Mouse (Mus musculus) neural tube, embryonic 15.5 days (tissue): Measurements from ENCODE around the gene Bmpr2. TPM values are rescaled to one million over a fixed set of nuclear protein-coding genes. Genes with fewer than 3 reads are reported as not detected.
A peak's percentile ranks its signal among the peaks of the same experiment; 100 is the strongest.

ENCODE experiments used
- ATAC-seq: fragments of 200-750 bp; cut with Nextera tagmentation; 2 replicates; pipeline ENCODE4 v1.8.0; 2017; ENCODE audit warnings: mild to moderate bottlenecking, moderate TSS enrichment, moderate library complexity; ENCODE audit not compliant: low FRiP score
- H3K27ac ChIP-seq: fragments of 300-500 bp; sonication (generic); replicated peaks from 2 replicates; pipeline ENCODE4 v1.5.1; 2015; ENCODE audit warnings: mild to moderate bottlenecking, inconsistent platforms
- H3K27me3 ChIP-seq: fragments of 300-500 bp; sonication (generic); replicated peaks from 2 replicates; pipeline ENCODE4 v1.6.1; 2015; ENCODE audit warnings: inconsistent platforms
- H3K36me3 ChIP-seq: fragments of 300-500 bp; sonication (generic); 2 replicates; pipeline ENCODE4 v1.6.1; 2015; ENCODE audit warnings: inconsistent platforms
- H3K4me1 ChIP-seq: fragments of 300-500 bp; sonication (generic); 2 replicates; pipeline ENCODE4 v1.6.1; 2015; ENCODE audit warnings: inconsistent platforms
- H3K4me2 ChIP-seq: fragments of 300-500 bp; sonication (generic); 2 replicates; pipeline ENCODE4 v1.6.1; 2015; ENCODE audit warnings: inconsistent platforms, mild to moderate bottlenecking, moderate library complexity
- H3K4me3 ChIP-seq: fragments of 300-500 bp; sonication (generic); replicated peaks from 2 replicates; pipeline ENCODE4 v1.5.1; 2015; ENCODE audit warnings: mild to moderate bottlenecking, inconsistent platforms
- H3K9ac ChIP-seq: fragments of 300-500 bp; sonication (generic); replicated peaks from 2 replicates; pipeline ENCODE4 v1.6.1; 2015; ENCODE audit warnings: mild to moderate bottlenecking, inconsistent platforms
- H3K9me3 ChIP-seq: fragments of 300-500 bp; sonication (generic); replicated peaks from 2 replicates; pipeline ENCODE4 v1.6.1; 2016; ENCODE audit warnings: inconsistent platforms
- WGBS: fragments of 180-500 bp; shearing (Covaris S2); methylation state at CpG from one replicate; pipeline ENCODE4 v1.1.7; 2015; ENCODE audit warnings: mixed read lengths; 5-methylcytosine and 5-hydroxymethylcytosine counted together
- polyA plus RNA-seq: library from polyadenylated mRNA; unstranded; fragments of >200 nt; fragmentation: Nextera tagmentation; extraction: Ambion mirVana; gene quantifications from 2 replicates; pipeline ENCODE4 v1.2.1, GENCODE M21; 2015

Bmpr2 gene
- polyA plus RNA-seq, 1 experiment from 2014 or later = 10.5 TPM

DNA sequence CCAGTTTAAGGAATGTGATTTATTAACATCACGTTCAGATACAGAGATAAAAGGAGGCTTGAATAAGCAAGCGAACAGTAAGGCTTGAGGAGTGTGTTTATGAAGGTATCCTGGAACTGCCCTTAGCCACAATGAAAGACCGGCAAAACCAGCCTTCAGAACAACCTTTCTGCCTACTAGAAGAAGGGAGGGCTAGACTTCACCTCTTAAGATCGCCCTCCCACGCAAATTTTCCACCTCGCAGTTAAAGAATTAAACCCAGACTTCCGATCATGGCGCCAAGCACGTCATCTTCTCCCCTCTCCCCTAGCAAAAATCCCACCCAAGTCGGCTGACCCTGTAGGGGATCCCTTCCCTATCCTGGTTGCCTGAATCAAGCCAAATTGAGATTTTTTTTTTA lies 992 bp upstream of the Bmpr2 start:
- ATAC-seq = peak; percentile 2; the same call in 1 of the 2 replicates
- peak overlapping the region; percentile 99 for H3K27ac ChIP-seq
- H3K4me3 ChIP-seq = peak overlapping the region; percentile 99
- no peaks in the 10 kb centered on the region for H3K36me3 ChIP-seq
- under 1% methylated on average over 10 of the region's 10 CpGs for WGBS
- H3K4me1 ChIP-seq = peaks cover 10% of the 10 kb centered on the region; the same call in 1 of the 2 replicates
- H3K4me2 ChIP-seq = peak overlapping the region; percentile 78
- H3K27me3 ChIP-seq = no peaks in the 10 kb centered on the region
- H3K9me3 ChIP-seq = no peaks in the 10 kb centered on the region
- H3K9ac ChIP-seq = peak overlapping the region; percentile 85

DNA sequence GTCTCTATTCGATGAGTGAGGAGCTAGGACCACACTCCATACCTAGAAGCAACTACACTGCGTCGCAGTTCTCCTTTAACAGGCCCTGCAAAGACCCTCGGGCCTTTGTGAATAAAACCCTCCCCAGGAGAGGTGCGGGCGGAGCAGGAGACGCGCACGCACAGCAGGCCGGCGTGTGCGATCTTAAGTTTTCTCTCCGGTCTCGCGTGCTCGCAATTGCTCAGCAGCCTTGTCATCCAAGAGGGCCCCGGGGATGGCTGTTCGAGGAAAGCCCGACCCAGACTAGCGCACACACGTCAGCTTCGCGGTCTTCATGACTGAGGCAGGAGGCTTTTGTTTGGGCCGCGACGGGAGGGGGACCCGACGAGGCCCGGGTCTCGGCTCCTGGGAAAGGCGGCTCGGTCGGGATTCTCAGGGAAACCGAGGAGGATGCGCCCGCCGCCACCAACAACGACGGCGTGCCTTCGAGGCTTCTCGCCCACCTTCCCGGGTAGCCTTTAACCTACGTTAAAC lies 493 bp upstream of the Bmpr2 start:
- H3K27me3 ChIP-seq = no peaks in the 10 kb centered on the region
- H3K4me1 ChIP-seq = peaks cover 11% of the 10 kb centered on the region
- no peaks in the 10 kb centered on the region for H3K36me3 ChIP-seq
- under 1% methylated on average over 44 of the region's 44 CpGs for WGBS
- H3K4me3 ChIP-seq = peak overlapping the region; percentile 99
- peak overlapping the region; percentile 99 for H3K27ac ChIP-seq
- ATAC-seq = peak; percentile 75
- peak overlapping the region; percentile 78 for H3K4me2 ChIP-seq
- H3K9me3 ChIP-seq = no peaks in the 10 kb centered on the region
- H3K9ac ChIP-seq = peak overlapping the region; percentile 85

DNA sequence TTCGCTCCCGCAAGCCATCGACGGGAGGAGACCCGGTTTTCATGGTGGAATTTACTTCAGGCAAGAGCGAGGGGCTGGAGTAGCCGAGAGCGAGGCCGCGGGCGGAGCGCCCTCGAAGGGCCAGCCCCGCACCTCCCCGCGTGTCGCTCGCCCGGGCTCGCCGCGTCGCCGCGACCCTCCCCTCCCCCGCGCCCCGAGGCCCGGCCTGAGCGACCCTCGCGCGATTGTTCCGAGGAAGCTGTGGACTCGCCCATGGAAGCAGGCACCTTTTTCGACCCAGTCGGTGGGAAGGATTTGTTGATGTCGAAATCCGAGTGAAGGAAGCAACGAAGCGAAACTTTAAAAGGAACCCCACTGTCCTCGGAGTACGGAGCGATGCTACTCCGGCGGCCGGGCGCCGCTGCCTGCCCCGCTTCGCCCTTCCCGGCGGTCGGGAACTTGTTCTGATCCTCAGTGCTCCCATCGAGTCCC lies 616 bp downstream of the Bmpr2 start:
- Histone ChIP-seq H3K4me3 (peak overlapping the region; percentile 99), H3K9me3 (no peaks in the 10 kb centered on the region), H3K36me3 (no peaks in the 10 kb centered on the region), H3K27ac (peak overlapping the region; percentile 99), H3K9ac (peak overlapping the region; percentile 94), H3K27me3 (no peaks in the 10 kb centered on the region), H3K4me1 (peaks cover 17% of the 10 kb centered on the region), H3K4me2 (peak overlapping the region; percentile 78)
- 0% methylated on average over 50 of the region's 55 CpGs for WGBS
- ATAC-seq = peak; percentile 69

- H3K4me1 ChIP-seq = peaks cover 20% of the 10 kb centered on the region
- no peak for ATAC-seq
- peak overlapping the region; percentile 99 for H3K27ac ChIP-seq
- H3K27me3 ChIP-seq = no peaks in the 10 kb centered on the region
- no peaks in the 10 kb centered on the region for H3K9me3 ChIP-seq
- peak overlapping the region; percentile 94 for H3K9ac ChIP-seq
- H3K4me3 ChIP-seq = peak overlapping the region; percentile 99
- H3K36me3 ChIP-seq = no peaks in the 10 kb centered on the region
- H3K4me2 ChIP-seq = peak overlapping the region; percentile 78
- under 1% methylated on average over 27 of the region's 27 CpGs for WGBS
These were observed 1.3 kb downstream of the Bmpr2 start for GRCm38 (mm10) chr1:59764407-59764971.

DNA sequence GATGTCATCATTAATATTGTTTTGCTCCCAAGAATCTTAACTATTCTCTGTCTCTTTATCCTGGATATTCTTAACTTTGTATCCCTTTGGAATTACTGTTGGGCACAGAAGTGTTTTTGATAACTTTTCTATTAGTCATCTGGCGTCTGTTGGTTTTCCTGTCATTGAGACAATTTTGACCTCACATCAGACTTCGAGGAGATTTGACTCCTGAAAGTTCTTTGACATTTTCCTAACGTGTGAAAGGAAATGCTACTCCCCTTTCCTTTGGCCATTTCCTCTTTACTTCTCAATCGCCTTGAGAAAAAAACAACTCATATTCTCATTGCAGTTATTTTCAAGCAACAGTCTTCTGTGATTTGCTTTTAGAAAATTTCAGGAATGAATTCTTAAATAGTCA lies 2.1 kb downstream of the Bmpr2 start:
- no peaks in the 10 kb centered on the region for H3K27me3 ChIP-seq
- H3K27ac ChIP-seq = no peak overlapping the region
- peak overlapping the region; percentile 78 for H3K4me2 ChIP-seq
- no peak for ATAC-seq
- 3% methylated on average over 4 of the region's 4 CpGs for WGBS
- peak overlapping the region; percentile 42 for H3K4me3 ChIP-seq
- H3K9me3 ChIP-seq = no peaks in the 10 kb centered on the region
- H3K4me1 ChIP-seq = peaks cover 26% of the 10 kb centered on the region
- no peaks in the 10 kb centered on the region for H3K36me3 ChIP-seq
- no peak overlapping the region for H3K9ac ChIP-seq

DNA sequence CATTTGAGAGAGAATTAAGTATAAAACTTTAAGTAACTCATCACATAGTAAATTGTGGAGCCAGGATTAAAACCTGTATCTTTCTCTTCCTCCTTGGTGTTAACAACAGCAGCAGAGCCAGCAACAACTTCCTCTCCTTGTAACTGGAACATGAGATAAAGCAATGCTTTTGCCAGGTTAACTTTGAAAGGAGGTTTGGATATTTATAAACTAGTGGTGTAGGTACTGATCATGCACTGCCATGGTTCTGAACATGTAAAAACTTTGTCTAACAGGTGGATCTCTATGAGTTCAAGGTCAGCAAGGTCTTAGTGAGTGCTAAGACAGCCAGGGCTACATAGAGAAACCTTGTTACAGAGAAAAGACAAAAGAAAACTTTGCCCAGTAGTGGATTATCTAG lies 3.4 kb downstream of the Bmpr2 start:
- ATAC-seq = no peak
- no peaks in the 10 kb centered on the region for H3K9me3 ChIP-seq

GRCm38 (mm10) chr1:59771871-59772270 lies 8.7 kb downstream of the Bmpr2 start:
- Histone ChIP-seq H3K27ac (no peak overlapping the region), H3K4me2 (no peak overlapping the region), H3K4me1 (peaks cover 39% of the 10 kb centered on the region), H3K4me3 (no peak overlapping the region), H3K9me3 (no peaks in the 10 kb centered on the region), H3K36me3 (no peaks in the 10 kb centered on the region), H3K9ac (no peak overlapping the region), H3K27me3 (no peaks in the 10 kb centered on the region)
- WGBS = 75% methylated on average over 3 of the region's 3 CpGs
- ATAC-seq = no peak

More for the DNA sequence above, 3.4 kb downstream of the Bmpr2 start:
- H3K4me3 ChIP-seq = peak overlapping the region; percentile 33
- H3K27ac ChIP-seq = no peak overlapping the region
- H3K9ac ChIP-seq = peak overlapping the region; percentile 20
- no peaks in the 10 kb centered on the region for H3K27me3 ChIP-seq
- no peaks in the 10 kb centered on the region for H3K36me3 ChIP-seq
- peak overlapping the region; percentile 63 for H3K4me2 ChIP-seq
- peaks cover 30% of the 10 kb centered on the region for H3K4me1 ChIP-seq

DNA sequence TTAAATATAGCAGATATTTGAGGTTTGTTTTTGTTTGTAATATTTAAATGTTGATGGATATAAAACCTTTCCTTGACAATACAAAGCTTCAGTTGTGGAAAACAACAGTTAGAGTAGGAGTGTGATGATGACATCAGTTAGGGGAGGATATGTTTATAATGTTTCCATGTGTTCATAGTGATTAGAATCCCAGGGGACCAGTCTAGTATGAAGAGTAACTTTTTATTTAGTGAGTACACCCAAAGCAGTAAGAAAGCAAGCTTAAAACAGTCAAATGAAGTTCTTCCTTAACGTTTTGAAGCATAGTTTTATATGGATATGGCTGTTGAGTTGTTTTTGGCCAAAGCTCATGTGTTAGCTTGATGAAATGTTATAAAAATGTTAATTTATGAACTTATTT lies 17.9 kb downstream of the Bmpr2 start:
- Histone ChIP-seq H3K4me1 (peaks cover under 1% of the 10 kb centered on the region; the same call in 1 of the 2 replicates), H3K9me3 (no peaks in the 10 kb centered on the region), H3K27ac (no peak overlapping the region), H3K4me3 (no peak overlapping the region), H3K27me3 (no peaks in the 10 kb centered on the region), H3K36me3 (no peaks in the 10 kb centered on the region), H3K4me2 (no peak overlapping the region), H3K9ac (no peak overlapping the region)
- WGBS = 87% methylated on average over 1 of the region's 1 CpGs
- ATAC-seq = no peak

DNA sequence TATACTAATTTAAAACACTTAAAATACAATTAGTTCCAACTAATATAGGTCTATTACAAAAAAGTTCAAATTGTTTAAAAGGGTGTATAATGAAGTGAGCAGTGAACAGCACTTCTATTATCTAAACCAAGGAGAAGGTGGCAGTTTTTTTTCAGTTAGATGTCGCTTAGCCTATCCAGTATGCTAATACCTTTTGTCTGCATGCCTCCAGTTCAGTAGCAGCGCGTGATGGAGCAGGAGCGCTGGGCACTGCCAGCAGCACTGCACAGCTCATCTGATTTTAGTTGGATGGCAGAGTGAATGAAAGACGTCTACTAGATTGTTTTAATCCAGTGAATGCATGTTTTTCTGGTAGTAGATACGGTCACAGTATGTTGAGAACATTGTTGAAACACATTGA lies 25.8 kb downstream of the Bmpr2 start:
- Histone ChIP-seq H3K4me2 (peak overlapping the region; percentile 20; the same call in 1 of the 2 replicates), H3K4me1 (peaks cover 10% of the 10 kb centered on the region), H3K4me3 (no peak overlapping the region), H3K27ac (no peak overlapping the region), H3K9ac (no peak overlapping the region), H3K9me3 (no peaks in the 10 kb centered on the region), H3K36me3 (no peaks in the 10 kb centered on the region), H3K27me3 (no peaks in the 10 kb centered on the region)
- ATAC-seq = peak; percentile 54; the same call in 1 of the 2 replicates
- WGBS = 18% methylated on average over 6 of the region's 6 CpGs

- 52% methylated on average over 5 of the region's 5 CpGs for WGBS
- Histone ChIP-seq H3K9me3 (no peaks in the 10 kb centered on the region), H3K27ac (0 out of 2 replicates have a peak overlapping the region, but pooled peaks have one; percentile 28), H3K4me1 (peaks cover 10% of the 10 kb centered on the region), H3K36me3 (no peaks in the 10 kb centered on the region), H3K4me3 (no peak overlapping the region), H3K27me3 (no peaks in the 10 kb centered on the region), H3K4me2 (no peak overlapping the region), H3K9ac (no peak overlapping the region)
- ATAC-seq = no peak
These were observed 26.5 kb downstream of the Bmpr2 start for GRCm38 (mm10) chr1:59789741-59790140.

DNA sequence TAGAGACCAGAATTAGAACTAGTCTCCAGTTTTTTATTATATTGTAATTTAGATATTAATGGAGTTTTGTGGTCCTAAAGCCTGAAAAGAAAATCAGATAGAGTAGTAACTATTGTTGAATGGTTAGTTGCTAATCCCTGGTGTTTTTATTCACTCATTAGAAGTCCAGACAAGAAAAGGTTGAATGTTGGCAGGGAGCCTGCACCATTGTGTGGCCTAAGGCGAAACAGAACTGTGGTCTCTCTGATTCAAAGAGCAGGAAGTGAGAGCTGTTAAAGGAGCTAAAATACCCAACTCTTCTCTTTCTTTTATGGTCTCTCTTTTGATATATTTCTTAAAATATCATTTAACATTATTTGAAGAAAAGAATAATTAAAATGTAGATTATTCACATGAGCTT lies 32.1 kb downstream of the Bmpr2 start:
- ATAC-seq = no peak
- H3K9me3 ChIP-seq = no peaks in the 10 kb centered on the region
- no peak overlapping the region for H3K27ac ChIP-seq
- WGBS = 30% methylated on average over 1 of the region's 1 CpGs
- no peak overlapping the region for H3K9ac ChIP-seq
- H3K36me3 ChIP-seq = no peaks in the 10 kb centered on the region
- no peak overlapping the region for H3K4me2 ChIP-seq
- no peak overlapping the region for H3K4me3 ChIP-seq
- no peaks in the 10 kb centered on the region for H3K27me3 ChIP-seq
- H3K4me1 ChIP-seq = no peaks in the 10 kb centered on the region

GRCm38 (mm10) chr1:59797865-59798264 lies 34.7 kb downstream of the Bmpr2 start:
- no peak for ATAC-seq
- Histone ChIP-seq H3K9me3 (no peaks in the 10 kb centered on the region), H3K4me2 (no peak overlapping the region), H3K4me1 (no peaks in the 10 kb centered on the region), H3K27me3 (no peaks in the 10 kb centered on the region), H3K27ac (no peak overlapping the region), H3K36me3 (no peaks in the 10 kb centered on the region), H3K4me3 (no peak overlapping the region), H3K9ac (no peak overlapping the region)
- WGBS = 88% methylated on average over 2 of the region's 2 CpGs
